Mouse (Mus musculus) kidney, embryonic 15.5 days (tissue): Measurements from ENCODE around the gene Rspry1. TPM values are rescaled to one million over a fixed set of nuclear protein-coding genes. Genes with fewer than 3 reads are reported as not detected.

Experiments used
- ATAC-seq: fragments of 200-750 bp; cut with Nextera tagmentation; replicated peaks from 2 replicates; pipeline ENCODE4 v1.8.0; 2017; ENCODE audit warnings: moderate TSS enrichment; ENCODE audit not compliant: low FRiP score
- H3K27ac ChIP-seq: fragments of 300-500 bp; sonication (generic); 2 replicates; pipeline ENCODE4 v1.5.1; 2015; ENCODE audit warnings: mild to moderate bottlenecking, inconsistent platforms
- H3K27me3 ChIP-seq: fragments of 300-500 bp; sonication (generic); 2 replicates; pipeline ENCODE4 v1.6.1; 2015; ENCODE audit warnings: inconsistent platforms
- H3K36me3 ChIP-seq: fragments of 300-500 bp; sonication (generic); 2 replicates; pipeline ENCODE4 v1.6.1; 2015; ENCODE audit warnings: inconsistent platforms
- H3K4me1 ChIP-seq: fragments of 300-500 bp; sonication (generic); 2 replicates; pipeline ENCODE4 v1.6.1; 2015; ENCODE audit warnings: inconsistent platforms
- H3K4me2 ChIP-seq: fragments of 300-500 bp; sonication (generic); 2 replicates; pipeline ENCODE4 v1.6.1; 2015; ENCODE audit warnings: moderate library complexity, mild to moderate bottlenecking, inconsistent platforms
- H3K4me3 ChIP-seq: fragments of 300-500 bp; sonication (generic); replicated peaks from 2 replicates; pipeline ENCODE4 v1.5.1; 2015; ENCODE audit warnings: mild to moderate bottlenecking, inconsistent platforms
- H3K9ac ChIP-seq: fragments of 300-500 bp; sonication (generic); 2 replicates; pipeline ENCODE4 v1.6.1; 2015; ENCODE audit warnings: mild to moderate bottlenecking, inconsistent platforms
- H3K9me3 ChIP-seq: fragments of 300-500 bp; sonication (generic); replicated peaks from 2 replicates; pipeline ENCODE4 v1.6.1; 2016; ENCODE audit warnings: inconsistent platforms
- WGBS: fragments of 180-500 bp; shearing (Covaris S2); methylation state at CpG from one replicate; pipeline ENCODE4 v1.1.7; 2015; ENCODE audit warnings: mixed read lengths; 5-methylcytosine and 5-hydroxymethylcytosine counted together
- polyA plus RNA-seq: library from polyadenylated mRNA; unstranded; fragments of >200 nt; fragmentation: Nextera tagmentation; extraction: Ambion mirVana; gene quantifications from 2 replicates; pipeline ENCODE4 v1.2.1, GENCODE M21; 2015

The Rspry1 gene
- polyA plus RNA-seq, 1 experiment from 2014 or later = 39.8 TPM

GRCm38 (mm10) chr8:94607064-94607463 is 5.3 kb downstream of the Rspry1 start:
- 93% methylated on average over 5 of the region's 5 CpGs for WGBS
- no peaks in the 10 kb centered on the region for H3K27me3 ChIP-seq
- H3K9me3 ChIP-seq = no peaks in the 10 kb centered on the region
- no peak for ATAC-seq
- no peak overlapping the region for H3K4me3 ChIP-seq
- peaks cover 8% of the 10 kb centered on the region; the same call in 1 of the 2 replicates for H3K4me1 ChIP-seq
- H3K27ac ChIP-seq = no peak overlapping the region
- no peak overlapping the region for H3K4me2 ChIP-seq
- no peak overlapping the region for H3K9ac ChIP-seq
- H3K36me3 ChIP-seq = no peaks in the 10 kb centered on the region

- H3K27ac ChIP-seq = no peak overlapping the region
- no peaks in the 10 kb centered on the region for H3K27me3 ChIP-seq
- no peak overlapping the region for H3K9ac ChIP-seq
- no peaks in the 10 kb centered on the region for H3K9me3 ChIP-seq
- H3K4me1 ChIP-seq = no peaks in the 10 kb centered on the region
- WGBS = 81% methylated on average over 1 of the region's 1 CpGs
- no peak for ATAC-seq
- H3K4me2 ChIP-seq = no peak overlapping the region
- H3K36me3 ChIP-seq = peaks cover 52% of the 10 kb centered on the region
- H3K4me3 ChIP-seq = no peak overlapping the region
Measured at GRCm38 (mm10) chr8:94624885-94625284, 23.1 kb downstream of the Rspry1 start.

- no peak overlapping the region for H3K4me3 ChIP-seq
- H3K36me3 ChIP-seq = peaks cover 88% of the 10 kb centered on the region
- H3K27me3 ChIP-seq = no peaks in the 10 kb centered on the region
- no peak overlapping the region for H3K9ac ChIP-seq
- no peak overlapping the region for H3K27ac ChIP-seq
- no peak for ATAC-seq
- no peaks in the 10 kb centered on the region for H3K4me1 ChIP-seq
- no peak overlapping the region for H3K4me2 ChIP-seq
- 80% methylated on average over 2 of the region's 2 CpGs for WGBS
- no peaks in the 10 kb centered on the region for H3K9me3 ChIP-seq
Measured at GRCm38 (mm10) chr8:94633564-94634194, 31.9 kb downstream of the Rspry1 start.

GRCm38 (mm10) chr8:94634211-94634610 is 32.5 kb downstream of the Rspry1 start:
- Histone ChIP-seq H3K4me2 (no peak overlapping the region), H3K9ac (no peak overlapping the region), H3K4me3 (no peak overlapping the region), H3K36me3 (peaks cover 90% of the 10 kb centered on the region), H3K27ac (no peak overlapping the region), H3K4me1 (no peaks in the 10 kb centered on the region), H3K27me3 (no peaks in the 10 kb centered on the region), H3K9me3 (no peaks in the 10 kb centered on the region)
- ATAC-seq = no peak

GRCm38 (mm10) chr8:94641183-94641582 is 39.4 kb downstream of the Rspry1 start:
- 90% methylated on average over 2 of the region's 2 CpGs for WGBS
- Histone ChIP-seq H3K27me3 (no peaks in the 10 kb centered on the region), H3K36me3 (peaks cover 91% of the 10 kb centered on the region), H3K9ac (no peak overlapping the region), H3K4me1 (no peaks in the 10 kb centered on the region), H3K4me2 (no peak overlapping the region), H3K4me3 (no peak overlapping the region), H3K27ac (no peak overlapping the region), H3K9me3 (no peaks in the 10 kb centered on the region)
- no peak for ATAC-seq

- Histone ChIP-seq H3K36me3 (peaks cover 91% of the 10 kb centered on the region), H3K4me3 (no peak overlapping the region), H3K27ac (no peak overlapping the region), H3K9ac (no peak overlapping the region), H3K27me3 (no peaks in the 10 kb centered on the region), H3K9me3 (no peaks in the 10 kb centered on the region), H3K4me2 (no peak overlapping the region), H3K4me1 (no peaks in the 10 kb centered on the region)
- no peak for ATAC-seq
- 88% methylated on average over 3 of the region's 3 CpGs for WGBS
Measured at GRCm38 (mm10) chr8:94641938-94642337, 40.2 kb downstream of the Rspry1 start.

GRCm38 (mm10) chr8:94645202-94645601 is 43.5 kb downstream of the Rspry1 start:
- no peak overlapping the region for H3K9ac ChIP-seq
- no peak overlapping the region for H3K4me3 ChIP-seq
- no peak for ATAC-seq
- H3K36me3 ChIP-seq = peaks cover 81% of the 10 kb centered on the region
- 65% methylated on average over 1 of the region's 1 CpGs for WGBS
- H3K4me1 ChIP-seq = no peaks in the 10 kb centered on the region
- H3K27me3 ChIP-seq = no peaks in the 10 kb centered on the region
- no peak overlapping the region for H3K27ac ChIP-seq
- H3K4me2 ChIP-seq = no peak overlapping the region
- no peaks in the 10 kb centered on the region for H3K9me3 ChIP-seq

- ATAC-seq = no peak
- Histone ChIP-seq H3K27me3 (no peaks in the 10 kb centered on the region), H3K9ac (no peak overlapping the region), H3K4me3 (no peak overlapping the region), H3K4me1 (no peaks in the 10 kb centered on the region), H3K9me3 (no peaks in the 10 kb centered on the region), H3K4me2 (no peak overlapping the region), H3K36me3 (peaks cover 79% of the 10 kb centered on the region), H3K27ac (no peak overlapping the region)
- WGBS = 91% methylated on average over 3 of the region's 3 CpGs
Measured at GRCm38 (mm10) chr8:94646165-94646564, 44.4 kb downstream of the Rspry1 start.

- H3K27ac ChIP-seq = no peak overlapping the region
- no peak for ATAC-seq
- WGBS = 75% methylated on average over 3 of the region's 3 CpGs
- no peak overlapping the region for H3K4me2 ChIP-seq
- no peaks in the 10 kb centered on the region for H3K9me3 ChIP-seq
- H3K4me3 ChIP-seq = no peak overlapping the region
- no peaks in the 10 kb centered on the region for H3K27me3 ChIP-seq
- no peaks in the 10 kb centered on the region for H3K4me1 ChIP-seq
- H3K9ac ChIP-seq = no peak overlapping the region
- peaks cover 81% of the 10 kb centered on the region for H3K36me3 ChIP-seq
Measured at GRCm38 (mm10) chr8:94649496-94649895, 47.8 kb downstream of the Rspry1 start.

GRCm38 (mm10) chr8:94652951-94653350 is 51.2 kb downstream of the Rspry1 start:
- Histone ChIP-seq H3K27me3 (no peaks in the 10 kb centered on the region), H3K27ac (no peak overlapping the region), H3K9ac (no peak overlapping the region), H3K36me3 (peaks cover 84% of the 10 kb centered on the region), H3K4me1 (no peaks in the 10 kb centered on the region), H3K4me2 (no peak overlapping the region), H3K9me3 (no peaks in the 10 kb centered on the region), H3K4me3 (no peak overlapping the region)
- ATAC-seq = no peak
- 92% methylated on average over 3 of the region's 3 CpGs for WGBS

- no peaks in the 10 kb centered on the region for H3K9me3 ChIP-seq
- no peak overlapping the region for H3K9ac ChIP-seq
- peaks cover 83% of the 10 kb centered on the region for H3K36me3 ChIP-seq
- H3K4me3 ChIP-seq = no peak overlapping the region
- H3K4me2 ChIP-seq = no peak overlapping the region
- no peaks in the 10 kb centered on the region for H3K27me3 ChIP-seq
- ATAC-seq = no peak
- no peak overlapping the region for H3K27ac ChIP-seq
- H3K4me1 ChIP-seq = no peaks in the 10 kb centered on the region
Measured at GRCm38 (mm10) chr8:94654994-94655393, 53.3 kb downstream of the Rspry1 start.

GRCm38 (mm10) chr8:94658031-94658430 is 56.3 kb downstream of the Rspry1 start:
- Histone ChIP-seq H3K36me3 (peaks cover 59% of the 10 kb centered on the region), H3K27me3 (no peaks in the 10 kb centered on the region), H3K9me3 (no peaks in the 10 kb centered on the region), H3K27ac (no peak overlapping the region), H3K9ac (no peak overlapping the region), H3K4me3 (no peak overlapping the region), H3K4me2 (no peak overlapping the region), H3K4me1 (no peaks in the 10 kb centered on the region)
- ATAC-seq = no peak
- 94% methylated on average over 2 of the region's 2 CpGs for WGBS

- Histone ChIP-seq H3K36me3 (peaks cover 39% of the 10 kb centered on the region), H3K9me3 (no peaks in the 10 kb centered on the region), H3K4me2 (no peak overlapping the region), H3K9ac (no peak overlapping the region), H3K27ac (no peak overlapping the region), H3K27me3 (no peaks in the 10 kb centered on the region), H3K4me1 (no peaks in the 10 kb centered on the region), H3K4me3 (no peak overlapping the region)
- WGBS = 77% methylated on average over 4 of the region's 4 CpGs
- ATAC-seq = 0 out of 2 replicates have a peak, but pooled peaks have one; percentile 40
Measured at GRCm38 (mm10) chr8:94660418-94660817, 58.7 kb downstream of the Rspry1 start.
